Mouse (Mus musculus) bone marrow macrophage, adult 2 months (primary cell): ENCODE results near the gene Vmn1r55.

Experiments used
- CTCF ChIP-seq: IDR thresholded peaks from 2 replicates; pipeline ENCODE4 v1.5.1; 2012; ENCODE audit warnings: low read depth, mild to moderate bottlenecking, low read length, moderate library complexity
- POLR2A ChIP-seq: IDR thresholded peaks from 2 replicates; pipeline ENCODE4 v1.6.1; 2012; ENCODE audit warnings: mild to moderate bottlenecking, low read depth, low read length, borderline replicate concordance

DNA sequence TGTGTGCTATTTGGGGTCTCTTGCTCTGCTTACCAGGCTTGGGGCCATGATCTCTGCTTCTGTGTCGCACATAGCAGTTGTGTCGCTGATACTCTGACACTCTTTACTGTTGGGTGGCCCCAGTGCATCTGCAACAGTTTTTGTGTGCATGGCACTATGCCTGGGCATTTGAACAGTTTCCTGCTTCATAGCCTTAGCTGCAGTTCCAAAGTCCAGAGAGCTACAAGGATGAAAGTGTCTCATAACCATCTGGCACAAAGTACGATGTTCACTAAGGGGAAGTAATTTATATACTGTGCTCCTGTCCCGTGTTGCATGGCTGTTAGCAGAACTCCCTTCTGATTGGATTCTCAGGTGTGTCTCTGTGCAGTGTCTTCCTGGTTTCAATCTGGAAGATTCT, 61.6 kb downstream of the Vmn1r55 start:
- no peak for TF ChIP-seq POLR2A
- TF ChIP-seq CTCF, result no peak
